Mouse (Mus musculus) forebrain, embryonic 11.5 days (tissue): Measurements from ENCODE around the gene Commd1. TPM values are rescaled to one million over a fixed set of nuclear protein-coding genes. Genes with fewer than 3 reads are reported as not detected.
A peak's percentile ranks its signal among the peaks of the same experiment; 100 is the strongest.

Experiments
- ATAC-seq: fragments of 200-750 bp; cut with Nextera tagmentation; replicated peaks from 2 replicates; pipeline ENCODE4 v1.8.0; 2017; ENCODE audit warnings: moderate TSS enrichment; ENCODE audit not compliant: low FRiP score
- DNase-seq: peaks from one replicate; pipeline ENCODE4 v3.0.0-alpha.2; 2017; ENCODE audit warnings: low spot score
- H3K27ac ChIP-seq: fragments of 300-500 bp; sonication (generic); 2 replicates; pipeline ENCODE4 v1.5.1; 2014; ENCODE audit warnings: low read depth, low read length
- H3K27me3 ChIP-seq: fragments of 300-500 bp; sonication (generic); 2 replicates; pipeline ENCODE4 v1.6.1; 2014; ENCODE audit warnings: mild to moderate bottlenecking, low read length, mixed read lengths; ENCODE audit not compliant: control insufficient read depth, insufficient read depth
- H3K36me3 ChIP-seq: fragments of 300-500 bp; sonication (generic); 2 replicates; pipeline ENCODE4 v1.6.1; 2014; ENCODE audit warnings: mild to moderate bottlenecking, low read length, moderate library complexity, mixed read lengths; ENCODE audit not compliant: control insufficient read depth, insufficient read depth
- H3K4me1 ChIP-seq: fragments of 300-500 bp; sonication (generic); replicated peaks from 2 replicates; pipeline ENCODE4 v1.6.1; 2014; ENCODE audit warnings: low read length, mixed read lengths; ENCODE audit not compliant: control insufficient read depth, insufficient read depth
- H3K4me2 ChIP-seq: fragments of 300-500 bp; sonication (generic); 2 replicates; pipeline ENCODE4 v1.6.1; 2014; ENCODE audit warnings: low read depth, mild to moderate bottlenecking, low read length, moderate library complexity, mixed read lengths; ENCODE audit not compliant: severe bottlenecking
- H3K4me3 ChIP-seq: fragments of 300-500 bp; sonication (generic); 2 replicates; pipeline ENCODE4 v1.5.1; 2014; ENCODE audit warnings: low read depth, low read length
- H3K9ac ChIP-seq: fragments of 300-500 bp; sonication (generic); 2 replicates; pipeline ENCODE4 v1.6.1; 2014; ENCODE audit warnings: low read length
- H3K9me3 ChIP-seq: fragments of 300-500 bp; sonication (generic); 2 replicates; pipeline ENCODE4 v1.6.1; 2016; ENCODE audit warnings: low read length, mixed read lengths; ENCODE audit not compliant: control insufficient read depth
- WGBS: fragments of 180-500 bp; shearing (Covaris S2); extraction: QIAGEN DNeasy Blood & Tissue Kit; methylation state at CpG from one replicate; pipeline ENCODE4 v1.1.7; 2014; 5-methylcytosine and 5-hydroxymethylcytosine counted together
- polyA plus RNA-seq: library from polyadenylated mRNA; unstranded; fragments of >200 nt; fragmentation: Nextera tagmentation; extraction: Ambion mirVana; gene quantifications from 2 replicates; pipeline ENCODE4 v1.2.1, GENCODE M21; 2014

The Commd1 gene
- polyA plus RNA-seq, 1 experiment from 2014 or later = 399 TPM

DNA sequence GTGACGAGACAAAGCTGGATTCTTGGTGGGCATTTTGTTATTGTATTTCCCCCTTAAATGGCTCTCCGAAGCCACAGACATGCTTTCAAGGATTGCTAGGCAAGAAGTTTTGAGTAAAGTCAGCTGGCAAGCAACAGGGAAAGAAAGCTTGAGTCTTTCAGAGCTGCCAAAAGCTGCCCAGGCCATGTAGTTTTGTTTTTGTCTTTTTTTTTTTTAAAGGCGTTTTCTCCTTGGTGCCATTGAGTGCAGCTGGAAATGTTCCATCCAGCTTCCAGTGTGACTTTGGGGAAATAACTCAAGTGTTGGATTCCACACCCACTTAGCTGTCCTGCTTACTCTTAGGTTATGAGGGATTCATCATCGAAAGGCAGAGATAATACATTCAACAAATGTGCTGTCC, 120.9 kb downstream of the Commd1 start:
- Histone ChIP-seq H3K27me3 (peaks cover 45% of the 10 kb centered on the region), H3K4me1 (peaks cover 26% of the 10 kb centered on the region)

DNA sequence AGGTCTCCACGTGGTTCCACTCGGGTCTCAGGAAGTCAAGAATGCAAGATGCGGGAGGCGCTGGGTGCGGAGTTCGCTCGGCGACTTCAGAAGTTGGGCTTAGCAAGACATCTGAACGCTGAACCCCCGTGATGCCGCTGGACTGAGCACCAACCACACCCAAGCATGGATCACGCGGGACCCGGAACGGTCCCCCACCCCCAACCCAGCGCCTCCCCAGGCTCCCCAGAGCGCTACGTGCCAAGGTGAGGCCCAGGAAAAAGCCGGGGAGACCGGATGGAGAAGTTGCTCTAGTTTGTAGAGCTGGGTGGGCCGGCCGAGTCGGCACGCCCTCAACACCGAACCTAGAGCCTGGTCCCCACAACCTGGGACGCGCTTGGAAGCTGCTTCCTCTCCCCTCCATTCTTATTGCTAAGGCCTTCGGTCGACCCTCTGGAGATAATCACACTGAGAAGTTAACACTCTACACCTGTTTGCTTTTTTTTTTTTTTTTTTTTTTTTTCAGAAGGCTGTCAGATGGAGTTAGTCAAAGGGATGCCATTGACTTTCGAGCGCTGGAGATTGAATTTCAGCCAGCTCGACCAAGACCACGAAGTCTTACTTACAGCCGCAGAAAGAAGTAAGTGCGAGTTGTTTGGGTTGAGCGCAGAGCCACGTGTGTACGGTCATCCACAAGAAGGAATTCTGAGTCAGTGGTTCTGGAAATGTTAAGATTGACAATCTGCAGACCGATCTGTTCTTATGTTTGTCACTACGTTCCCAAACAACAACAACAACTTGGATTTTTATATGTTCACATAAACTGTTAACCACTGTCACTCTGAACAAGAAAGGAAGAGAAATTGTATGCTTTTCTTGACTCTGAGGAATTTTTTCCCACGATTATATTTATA, 121.6 kb downstream of the Commd1 start, which contains the start of gene B3gnt2:
TSS of gene B3gnt2 (minus strand) at position 627 of the 893 bp plus-strand sequence.
- Histone ChIP-seq H3K27me3 (peaks cover 45% of the 10 kb centered on the region), H3K27ac (no peak within 1 kb of the TSS), H3K9me3 (no peaks in the 10 kb centered on the region), H3K4me1 (peaks cover 26% of the 10 kb centered on the region), H3K4me3 (peak within 1 kb of the TSS; percentile 67), H3K36me3 (no peaks in the 10 kb centered on the region), H3K9ac (peak within 1 kb of the TSS; percentile 65), H3K4me2 (peak within 1 kb of the TSS; percentile 93)
- peak; percentile 65 for DNase-seq
- WGBS = 5% methylated on average over 41 of the region's 41 CpGs
- no peak for ATAC-seq

More for the DNA sequence above, 120.9 kb downstream of the Commd1 start:
- no peak overlapping the region for H3K4me2 ChIP-seq
- H3K9me3 ChIP-seq = no peaks in the 10 kb centered on the region
- H3K36me3 ChIP-seq = no peaks in the 10 kb centered on the region
- H3K9ac ChIP-seq = no peak overlapping the region
- no peak for ATAC-seq
- DNase-seq = no peak
- H3K4me3 ChIP-seq = no peak overlapping the region
- H3K27ac ChIP-seq = no peak overlapping the region
- 63% methylated on average over 4 of the region's 4 CpGs for WGBS

DNA sequence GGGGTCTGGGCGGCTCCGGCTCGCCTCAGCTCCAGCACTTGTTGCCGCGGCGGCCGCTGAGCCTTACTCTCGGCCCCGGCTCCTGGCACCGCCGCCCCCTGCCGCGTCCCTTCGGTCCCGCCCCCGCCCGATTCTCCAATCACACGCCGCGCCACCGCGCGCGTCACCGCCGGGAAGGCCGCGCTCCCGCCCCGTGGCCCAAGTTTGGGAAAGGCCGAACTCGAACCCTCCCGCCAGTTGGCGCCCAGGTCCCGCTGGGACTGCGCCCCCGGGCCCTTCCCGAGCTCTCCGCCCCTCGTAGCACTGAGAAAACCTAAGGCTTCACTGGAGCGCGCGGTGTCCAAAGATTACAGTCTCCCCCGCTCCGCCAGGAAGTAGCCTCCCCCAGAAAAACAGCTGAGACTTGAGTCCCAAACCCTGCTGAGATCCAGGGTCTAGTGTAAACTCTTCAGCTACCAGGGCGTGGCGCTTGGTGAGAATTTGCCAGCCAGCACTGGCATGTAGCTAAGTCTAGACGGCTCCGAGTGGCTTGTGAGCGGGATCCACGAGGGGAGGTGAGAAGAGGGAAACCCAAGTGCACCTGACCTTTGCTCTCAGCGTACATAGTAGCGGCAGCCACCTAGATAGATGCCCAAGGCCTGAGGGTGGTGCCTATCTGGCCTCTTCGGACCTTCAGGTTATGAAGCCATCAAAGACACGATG, 122.4 kb downstream of the Commd1 start:
- Histone ChIP-seq H3K4me3 (peak overlapping the region; percentile 67), H3K9ac (peak overlapping the region; percentile 65), H3K4me2 (peak overlapping the region; percentile 93), H3K4me1 (peaks cover 24% of the 10 kb centered on the region), H3K36me3 (no peaks in the 10 kb centered on the region), H3K27ac (no peak overlapping the region), H3K27me3 (peaks cover 45% of the 10 kb centered on the region), H3K9me3 (no peaks in the 10 kb centered on the region)
- peak; percentile 90 for ATAC-seq
- WGBS = 1% methylated on average over 54 of the region's 55 CpGs
- peak; percentile 93 for DNase-seq

DNA sequence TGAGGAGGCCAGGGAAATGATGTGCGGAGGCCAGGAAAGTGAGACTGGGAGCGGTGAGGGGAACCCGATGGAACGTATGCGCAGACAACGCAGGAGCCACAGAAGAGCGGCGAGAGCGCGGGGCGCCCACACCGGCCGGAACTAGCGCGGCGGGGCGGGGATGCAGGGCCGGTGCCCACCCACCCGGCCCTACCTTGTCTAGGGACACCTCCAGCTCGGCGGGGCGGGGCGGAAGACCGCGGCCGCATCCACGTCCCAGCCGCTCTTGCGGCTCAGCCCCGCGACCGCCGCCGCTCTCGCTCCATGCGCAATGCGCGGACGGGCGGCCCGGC, 122.9 kb downstream of the Commd1 start:
- ATAC-seq (peak; percentile 71; the same call in 1 of the 2 replicates), DNase-seq (no peak)
- H3K9ac ChIP-seq = peak overlapping the region; percentile 65
- H3K9me3 ChIP-seq = no peaks in the 10 kb centered on the region
- under 1% methylated on average over 18 of the region's 41 CpGs for WGBS
- H3K27me3 ChIP-seq = peaks cover 45% of the 10 kb centered on the region
- peaks cover 20% of the 10 kb centered on the region for H3K4me1 ChIP-seq
- peak overlapping the region; percentile 93 for H3K4me2 ChIP-seq
- H3K27ac ChIP-seq = no peak overlapping the region
- H3K4me3 ChIP-seq = peak overlapping the region; percentile 67
- no peaks in the 10 kb centered on the region for H3K36me3 ChIP-seq

DNA sequence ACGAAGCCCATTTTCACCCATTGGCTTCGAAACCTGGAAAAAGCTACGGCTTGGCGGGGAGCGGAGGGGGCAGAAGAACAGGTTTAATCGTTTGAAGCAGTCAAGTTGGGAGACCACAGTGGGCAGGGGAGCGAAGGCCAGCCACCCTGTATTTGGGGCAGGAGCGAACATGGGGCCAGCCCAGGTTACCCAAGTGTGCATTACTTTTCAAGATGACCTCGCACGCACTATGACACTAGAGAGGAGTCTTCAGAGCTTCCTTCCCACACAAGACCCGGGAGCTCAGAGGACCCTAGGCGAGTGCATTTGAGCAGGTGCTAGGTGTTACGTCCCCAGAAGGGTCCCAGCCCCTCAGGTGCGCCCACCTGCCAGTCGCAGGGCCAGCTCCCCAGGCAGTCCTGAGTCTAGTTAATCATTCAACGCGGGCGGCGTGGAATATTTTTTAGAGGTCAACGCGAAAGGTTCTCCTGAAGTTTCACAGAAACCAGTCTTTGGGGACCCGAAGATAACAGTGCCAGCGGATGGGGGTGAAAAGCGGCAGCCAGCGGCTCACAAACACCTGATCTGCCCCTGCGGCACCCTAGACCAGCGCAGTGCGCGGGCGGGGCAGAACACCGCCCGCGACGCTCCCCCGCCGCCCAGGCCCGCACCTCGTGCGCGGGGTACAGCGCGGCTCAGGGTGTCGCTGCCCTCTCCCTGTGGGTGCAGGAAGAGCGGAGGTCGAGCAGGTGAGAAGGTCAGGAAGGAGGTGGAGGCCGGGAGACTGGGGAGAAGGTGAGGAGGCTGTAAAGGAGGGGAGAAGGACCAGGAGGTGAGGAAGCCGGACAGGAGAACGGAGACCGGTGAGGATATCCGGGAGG, 123.5 kb downstream of the Commd1 start:
- DNase-seq (peak; percentile 58), ATAC-seq (peak; percentile 31)
- no peak overlapping the region for H3K27ac ChIP-seq
- H3K4me2 ChIP-seq = peak overlapping the region; percentile 93
- peaks cover 16% of the 10 kb centered on the region for H3K4me1 ChIP-seq
- H3K9me3 ChIP-seq = no peaks in the 10 kb centered on the region
- peak overlapping the region; percentile 67 for H3K4me3 ChIP-seq
- peaks cover 45% of the 10 kb centered on the region for H3K27me3 ChIP-seq
- no peaks in the 10 kb centered on the region for H3K36me3 ChIP-seq
- 2% methylated on average over 50 of the region's 50 CpGs for WGBS
- H3K9ac ChIP-seq = peak overlapping the region; percentile 65

DNA sequence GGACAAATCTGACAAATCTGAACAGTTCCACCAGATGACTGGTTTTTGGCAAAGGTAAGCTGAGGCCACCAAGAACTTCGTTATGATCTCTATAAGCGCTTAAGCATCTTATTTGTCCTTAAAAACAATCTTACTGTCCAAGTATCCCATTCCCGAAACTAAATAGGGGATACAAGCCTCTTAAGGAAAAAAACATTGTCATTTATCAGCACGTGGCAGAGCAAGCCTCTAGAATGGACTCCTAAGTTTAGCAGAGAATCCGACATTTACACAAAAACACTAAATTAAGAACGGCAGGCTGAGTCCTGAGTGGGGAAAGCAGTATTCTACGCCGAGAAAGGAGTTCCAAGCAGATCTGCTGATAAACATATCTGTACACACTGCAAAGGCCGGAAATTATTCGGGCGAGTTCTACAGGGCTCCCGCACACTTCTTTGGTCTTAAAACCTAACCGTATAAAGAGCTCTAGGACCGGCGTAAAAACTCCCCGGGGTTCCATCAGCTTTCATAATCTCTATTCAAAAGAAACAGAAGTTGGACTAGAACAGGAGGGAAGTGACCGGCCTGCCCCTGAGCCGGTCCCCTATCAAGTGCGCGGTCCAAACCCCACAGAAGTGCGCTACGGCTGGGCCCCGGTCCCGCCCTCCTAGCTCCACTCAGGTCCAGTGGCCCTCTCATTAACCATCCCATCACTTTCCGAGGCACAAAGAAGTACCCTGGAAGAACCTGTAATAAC, 124.3 kb downstream of the Commd1 start:
- no peak for DNase-seq
- peaks cover 45% of the 10 kb centered on the region for H3K27me3 ChIP-seq
- 11% methylated on average over 25 of the region's 25 CpGs for WGBS
- no peak overlapping the region for H3K27ac ChIP-seq
- no peak for ATAC-seq
- peaks cover 15% of the 10 kb centered on the region for H3K4me1 ChIP-seq
- peak overlapping the region; percentile 67 for H3K4me3 ChIP-seq
- no peaks in the 10 kb centered on the region for H3K9me3 ChIP-seq
- H3K9ac ChIP-seq = no peak overlapping the region
- H3K4me2 ChIP-seq = peak overlapping the region; percentile 93
- H3K36me3 ChIP-seq = no peaks in the 10 kb centered on the region

DNA sequence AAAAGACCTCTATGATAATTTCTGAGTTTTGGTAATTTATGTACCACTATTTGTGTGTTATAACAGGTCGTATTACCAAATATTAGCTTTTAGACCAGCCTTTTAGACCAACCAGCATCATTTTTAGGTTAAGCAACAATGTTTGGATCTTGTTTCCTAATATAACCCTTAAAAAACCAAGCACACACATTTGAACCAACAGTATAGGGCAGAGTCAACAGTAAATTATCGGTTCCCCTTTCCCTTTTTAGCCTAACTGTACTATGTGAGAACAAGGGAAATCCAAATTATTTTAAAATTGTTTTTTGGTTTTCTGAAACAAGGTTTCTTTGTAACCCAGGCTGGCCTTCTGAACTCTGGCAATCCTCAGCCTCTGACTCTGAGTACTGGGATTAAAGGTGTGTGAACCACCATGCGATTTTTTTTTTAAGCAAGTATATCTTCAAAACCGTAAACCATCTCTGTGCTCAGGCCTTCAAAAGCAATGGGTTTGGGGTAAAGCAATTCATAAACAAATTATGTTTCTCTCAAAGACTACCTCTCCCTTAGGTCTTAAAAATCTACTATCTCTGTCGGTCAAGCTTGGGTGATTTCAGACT, 125.0 kb downstream of the Commd1 start:
- WGBS = 77% methylated on average over 5 of the region's 5 CpGs
- no peak for ATAC-seq
- H3K9me3 ChIP-seq = no peaks in the 10 kb centered on the region
- no peak overlapping the region for H3K4me3 ChIP-seq
- no peak for DNase-seq
- H3K27me3 ChIP-seq = peaks cover 42% of the 10 kb centered on the region
- peaks cover 15% of the 10 kb centered on the region for H3K4me1 ChIP-seq
- no peaks in the 10 kb centered on the region for H3K36me3 ChIP-seq
- H3K9ac ChIP-seq = no peak overlapping the region
- H3K27ac ChIP-seq = no peak overlapping the region
- no peak overlapping the region for H3K4me2 ChIP-seq
